Mouse (Mus musculus) thymus, postnatal 0 days (tissue): ENCODE results near the gene Gm11034. TPM values are rescaled to one million over a fixed set of nuclear protein-coding genes. Genes with fewer than 3 reads are reported as not detected.

Experiments
- DNase-seq: peaks from one replicate; pipeline ENCODE4 v3.0.0-alpha.2; 2015; ENCODE audit warnings: low spot score
- polyA plus RNA-seq: library from polyadenylated mRNA; unstranded; fragments of >200 nt; fragmentation: Nextera tagmentation; extraction: Ambion mirVana; gene quantifications from 2 replicates; pipeline ENCODE4 v1.2.1, GENCODE M21; 2015

Gene Gm11034
- polyA plus RNA-seq, 1 experiment from 2014 or later: not detected

DNA sequence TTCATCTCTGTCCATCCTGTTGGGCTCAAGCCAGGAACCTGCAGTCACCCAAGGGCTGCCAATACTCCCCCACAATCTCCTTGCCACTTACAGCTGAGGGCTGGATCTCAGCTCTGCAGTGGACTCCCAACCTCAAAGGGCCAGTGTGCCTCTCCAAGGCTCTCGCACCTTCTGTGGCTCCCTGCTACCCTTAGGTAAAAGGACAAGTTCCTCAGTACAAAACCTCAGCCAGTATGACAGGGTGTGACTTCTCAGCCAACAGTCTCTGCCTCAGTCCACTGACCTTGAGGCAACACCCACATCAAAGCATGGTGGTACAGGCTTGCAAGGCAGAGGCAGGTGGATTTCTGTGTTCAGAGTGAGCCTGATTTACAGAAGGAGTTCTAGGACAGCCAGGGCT lies 1.6 kb downstream of the Gm11034 start:
- no peak for DNase-seq

GRCm38 (mm10) chr8:72210710-72211109 lies 2.7 kb downstream of the Gm11034 start:
- DNase-seq: no peak

GRCm38 (mm10) chr8:72210222-72210621 lies 3.2 kb downstream of the Gm11034 start:
- DNase-seq: no peak

- no peak for DNase-seq
Measured at GRCm38 (mm10) chr8:72208582-72208981, 4.9 kb downstream of the Gm11034 start.

GRCm38 (mm10) chr8:72197997-72198396 lies 15.4 kb downstream of the Gm11034 start:
- DNase-seq: no peak

DNA sequence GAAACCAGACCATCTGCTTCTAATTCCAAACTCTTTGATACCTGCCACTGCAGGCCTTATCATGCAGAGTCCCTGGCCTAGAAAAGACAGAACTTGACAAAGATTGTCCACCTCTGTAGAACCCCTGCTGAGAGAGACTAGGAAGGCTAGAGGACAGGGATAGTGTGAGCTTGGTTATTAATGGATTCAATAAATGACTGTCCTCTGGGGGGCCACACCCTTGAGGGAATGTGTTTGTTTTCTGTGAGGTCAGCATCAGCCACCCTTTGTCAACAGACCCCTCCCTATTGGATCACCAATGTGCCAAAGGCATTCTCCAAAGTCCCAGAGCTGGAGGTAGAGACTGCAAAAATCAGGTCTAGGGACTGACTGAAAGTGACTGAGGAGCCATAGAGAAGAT lies 21.4 kb downstream of the Gm11034 start:
- DNase-seq: no peak

DNA sequence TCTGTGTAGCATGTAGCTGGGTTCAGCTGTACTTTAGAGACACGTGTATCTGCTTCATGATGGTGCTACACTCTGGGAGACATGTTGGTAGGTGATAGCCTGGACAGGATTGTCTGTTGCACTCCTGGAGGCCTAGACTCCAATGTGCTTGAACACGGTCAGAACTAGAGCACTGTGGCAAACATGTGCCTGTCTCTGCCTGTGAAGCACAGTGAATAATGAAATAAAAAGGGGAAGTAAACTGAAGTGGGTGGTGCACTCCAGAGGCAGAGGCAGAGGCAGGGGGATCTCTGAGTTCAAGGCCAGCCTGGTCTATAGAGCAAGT lies 23.3 kb downstream of the Gm11034 start:
- DNase-seq: no peak

DNA sequence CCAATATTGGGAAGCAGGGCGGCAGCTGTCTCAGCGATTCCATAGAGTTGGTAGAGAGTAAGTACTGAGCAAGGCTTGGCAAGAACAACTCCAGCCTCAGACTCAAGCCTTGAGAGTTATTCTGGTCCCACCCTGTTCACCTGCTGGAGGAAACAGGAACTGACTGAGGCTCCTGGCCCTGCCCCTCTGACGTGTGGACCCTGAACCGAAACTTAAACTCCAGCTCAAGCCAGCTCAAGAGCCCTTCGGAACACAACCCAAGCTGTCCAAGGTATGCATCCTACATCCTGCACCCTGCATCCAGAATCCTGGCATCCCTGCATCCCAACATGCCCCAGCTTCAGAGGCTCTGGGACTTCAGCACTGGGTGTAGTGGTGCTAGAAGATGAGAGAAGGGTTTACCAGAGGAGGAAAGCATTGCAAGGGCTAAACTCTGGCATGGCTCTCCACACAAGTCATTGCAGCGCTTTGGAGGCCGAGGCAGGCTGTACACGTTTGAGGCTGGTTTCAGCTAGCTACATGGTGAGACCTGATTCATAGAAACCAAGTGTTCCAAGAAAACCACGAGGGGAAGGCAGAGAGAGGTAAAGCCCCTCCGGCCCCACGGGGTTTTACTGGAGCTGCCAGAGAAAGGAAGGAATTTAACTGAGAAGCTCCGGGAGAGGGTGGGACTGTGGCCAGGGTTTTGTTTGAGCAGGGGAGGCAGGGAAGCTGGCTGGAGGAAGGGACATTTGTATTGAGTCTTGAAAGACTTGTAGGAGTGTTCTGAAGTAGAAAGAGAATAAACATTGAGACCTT lies 23.8 kb downstream of the Gm11034 start, which contains the start of gene Hsh2d:
Hsh2d (plus strand) TSS at position 222 of the 798 bp plus-strand sequence.
- DNase-seq: peak; percentile 78

DNA sequence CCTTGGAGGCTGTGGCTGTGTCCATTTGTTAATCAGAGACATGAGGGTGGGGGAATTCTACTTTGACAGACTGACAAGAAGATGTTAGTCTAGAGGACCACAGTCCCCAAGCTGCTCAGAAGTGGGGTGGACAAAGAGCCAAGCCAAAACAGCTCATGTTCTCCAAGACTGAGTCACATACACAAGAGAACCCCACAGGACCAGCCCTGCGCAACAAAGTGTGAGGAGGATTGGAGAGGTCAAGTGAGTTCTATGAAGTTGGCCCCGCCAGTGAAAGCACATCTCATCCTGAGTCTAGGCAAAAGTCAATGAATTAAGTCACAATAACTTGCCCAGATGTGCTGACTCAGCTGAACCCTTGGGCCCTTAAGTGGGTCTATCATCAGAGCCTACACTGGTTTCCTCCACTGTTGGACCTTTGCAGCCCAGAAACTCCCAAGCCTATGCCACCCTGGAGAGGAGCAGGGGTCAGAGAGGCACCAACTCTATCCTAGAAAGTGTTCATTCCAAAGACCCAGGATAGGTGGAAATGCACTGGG lies 25.6 kb downstream of the Gm11034 start:
- DNase-seq: no peak

DNA sequence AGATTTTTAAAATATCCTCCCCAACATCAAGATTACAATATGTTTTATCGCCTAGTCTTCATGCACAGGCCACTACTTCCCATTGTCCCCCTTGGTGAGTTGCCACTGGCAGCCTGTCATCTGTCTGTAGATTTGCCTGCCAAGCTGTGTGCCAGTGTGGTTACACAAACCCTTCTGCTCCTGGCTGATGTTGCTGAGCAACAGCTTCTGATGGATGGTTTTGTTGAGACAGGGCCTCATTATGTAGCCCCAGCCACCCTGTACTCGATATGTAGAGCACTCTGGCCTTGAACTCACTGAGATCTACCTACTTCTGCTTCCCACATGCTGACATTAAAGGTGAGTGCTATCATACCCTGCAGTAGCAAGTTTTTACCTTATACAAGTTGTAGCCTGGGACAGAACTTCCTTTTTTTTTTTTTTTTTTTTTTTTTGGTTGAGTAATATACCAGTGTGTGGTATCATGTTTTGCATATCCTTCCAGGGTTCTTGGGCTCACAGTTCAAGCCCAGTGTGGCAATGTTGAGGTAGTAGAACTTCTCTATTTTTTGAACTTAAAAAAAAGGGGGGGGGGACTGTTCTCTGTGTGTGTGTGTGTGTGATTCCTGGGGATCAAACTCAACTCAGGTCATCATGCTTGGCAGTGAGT lies 29.8 kb downstream of the Gm11034 start:
- no peak for DNase-seq

DNA sequence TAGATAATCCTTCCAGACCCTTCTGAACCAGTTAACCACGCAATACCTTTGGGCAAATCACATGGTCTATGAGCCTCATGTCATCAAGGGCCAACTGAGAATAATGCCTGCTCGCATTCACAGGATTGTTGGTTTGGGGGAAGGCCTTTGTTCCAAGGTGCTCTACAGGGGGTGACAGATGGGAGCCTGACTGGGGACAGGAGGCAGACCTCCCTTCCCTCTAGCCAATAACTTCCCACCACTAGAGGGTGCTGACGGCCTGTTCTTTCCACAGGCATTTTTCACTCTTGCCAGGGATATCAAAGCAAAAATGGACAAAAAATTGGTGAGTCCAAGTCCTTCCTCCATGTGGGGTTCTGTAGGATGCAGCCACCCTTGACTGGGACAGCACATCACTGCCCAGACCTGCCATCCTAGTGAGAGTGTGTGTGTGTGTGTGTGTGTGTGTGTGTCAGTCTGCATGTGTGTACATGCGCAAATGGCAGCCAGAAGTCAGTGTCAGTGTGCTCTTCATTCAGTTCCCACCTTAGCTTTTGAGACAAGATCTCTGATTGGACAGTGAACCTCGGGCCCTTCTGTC lies 36.0 kb downstream of the Gm11034 start:
- DNase-seq: peak; percentile 69

DNA sequence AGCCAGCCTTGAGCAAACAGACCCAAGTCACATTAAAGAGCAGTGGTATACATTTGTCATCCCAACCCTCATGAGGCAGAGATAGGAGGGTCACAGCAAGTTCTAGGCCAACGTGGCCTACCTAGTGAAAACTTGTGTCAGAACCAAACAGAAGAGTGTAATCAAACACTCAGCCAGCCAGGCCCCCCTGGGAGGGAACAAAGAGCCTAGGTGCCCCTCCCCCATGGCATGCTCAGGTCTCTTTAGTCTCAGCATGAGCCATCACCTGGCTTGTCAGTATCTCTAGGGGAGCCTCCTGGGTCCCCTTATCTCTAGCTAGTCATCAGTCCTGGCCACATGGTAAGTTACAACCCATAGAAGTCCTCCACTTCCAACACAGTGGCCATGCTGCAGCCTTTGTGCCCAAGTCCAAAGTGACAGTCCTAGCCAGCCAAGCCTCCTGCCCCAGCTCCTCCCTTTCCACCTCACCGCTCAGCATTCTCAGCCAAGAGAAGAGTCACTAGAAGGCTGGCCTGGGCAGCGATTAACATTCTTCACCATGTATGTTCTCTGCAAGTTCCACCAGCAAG lies 43.7 kb downstream of the Gm11034 start:
- DNase-seq: no peak

GRCm38 (mm10) chr8:72169098-72169668 lies 44.3 kb downstream of the Gm11034 start:
- peak; percentile 70 for DNase-seq

Other genes starting within 250 kb of the Gm11034 start
- gene Cyp4f18, start 204.0 kb downstream of the Gm11034 start, polyA plus RNA-seq: 1.5 and 1.9 TPM in 2 replicates
- not detected in 2 replicates for gene Olfr372, start 172.4 kb downstream of the Gm11034 start, polyA plus RNA-seq
- 0.04 and 0.05 TPM in 2 replicates for gene Olfr373, start 130.5 kb downstream of the Gm11034 start, polyA plus RNA-seq
- gene Olfr374, start 106.6 kb downstream of the Gm11034 start, polyA plus RNA-seq: not detected in 2 replicates
- gene Tpm4, start 78.7 kb downstream of the Gm11034 start, polyA plus RNA-seq: 164 and 172 TPM in 2 replicates
- gene Rab8a, start 52.4 kb downstream of the Gm11034 start, polyA plus RNA-seq: 140 and 151 TPM in 2 replicates
- 4.9 and 5.6 TPM in 2 replicates for gene Hsh2d, start 24.0 kb downstream of the Gm11034 start, polyA plus RNA-seq
- gene Cib3, start 799 bp downstream of the Gm11034 start, polyA plus RNA-seq: 0.44 and 0.67 TPM in 2 replicates
- 69.3 and 75.9 TPM in 2 replicates for gene Fam32a, start 6.1 kb upstream of the Gm11034 start, polyA plus RNA-seq
- gene Ap1m1, start 26.4 kb upstream of the Gm11034 start, polyA plus RNA-seq: 133 and 135 TPM in 2 replicates
- 32.8 and 33.9 TPM in 2 replicates for gene Gm10282, start 91.6 kb upstream of the Gm11034 start, polyA plus RNA-seq
- gene Klf2, start 105.4 kb upstream of the Gm11034 start, polyA plus RNA-seq: 16.8 and 21.4 TPM in 2 replicates
- gene Eps15l1, start 207.8 kb upstream of the Gm11034 start, polyA plus RNA-seq: 35.3 and 35.9 TPM in 2 replicates
- 1.4 TPM in 2 replicates for gene Calr3, start 230.2 kb upstream of the Gm11034 start, polyA plus RNA-seq
- gene 1700030K09Rik, start 230.2 kb upstream of the Gm11034 start, polyA plus RNA-seq: 8.0 and 8.4 TPM in 2 replicates